Mouse (Mus musculus): Measurements from ENCODE around the gene Icosl. TPM values are rescaled to one million over a fixed set of nuclear protein-coding genes. Genes with fewer than 3 reads are reported as not detected.
"Not testable (repeated sequence)": the region's sequence is repeated elsewhere in the genome, so short reads cannot be mapped to it uniquely, and the experiment has no call there.

The Icosl gene
- total RNA-seq (2021), result 1 to 10 TPM; 2.0 to 2.3 TPM
- long read RNA-seq, experiment 1, partial matches to known transcripts, result 2 of 3 reads
- long read RNA-seq, experiment 1, other reads (novel, unspliced or antisense), result 0 of 3 reads
- long read RNA-seq, experiment 2, partial matches to known transcripts, result 0 of 1 reads
- long read RNA-seq, experiment 2, other reads (novel, unspliced or antisense), result 0 of 1 reads

GRCm38 (mm10) chr10:78069101-78070011 is at the start of gene Icosl:
Gene Icosl, plus strand, starts transcription at chr10:78069302.
- peak; percentile 72 for DNase-seq

- DNase-seq, result not testable (repeated sequence)
These were observed 49.1 kb upstream of the Icosl start for GRCm38 (mm10) chr10:78019984-78020383.

- DNase-seq, result not testable (repeated sequence)
These were observed 43.6 kb upstream of the Icosl start for GRCm38 (mm10) chr10:78025453-78025852.

- peak; percentile 74 for DNase-seq
These were observed 41.0 kb upstream of the Icosl start for GRCm38 (mm10) chr10:78028129-78028528.

DNA sequence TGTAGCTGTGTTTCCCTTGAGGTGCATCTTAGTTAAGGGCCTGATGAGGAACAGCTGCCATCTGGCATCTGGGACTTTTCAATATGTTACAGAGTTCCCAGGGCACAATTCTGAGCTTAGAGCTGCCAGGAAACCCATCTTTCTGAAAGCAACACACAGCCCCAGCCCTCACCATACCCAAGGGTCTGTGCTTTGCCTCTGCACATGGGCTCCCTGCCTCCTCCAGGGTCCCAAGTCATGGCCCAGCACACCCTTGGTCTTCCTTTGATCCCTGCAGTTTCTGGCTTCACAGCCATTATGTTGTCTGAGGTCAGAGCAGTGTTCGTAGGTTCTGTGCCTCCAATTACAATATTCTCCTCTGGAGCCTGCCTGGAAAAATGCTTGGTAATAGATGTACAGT is 40.0 kb upstream of the Icosl start:
- DNase-seq, result no peak

- no peak for DNase-seq
These were observed 37.1 kb upstream of the Icosl start for GRCm38 (mm10) chr10:78031987-78032386.

DNA sequence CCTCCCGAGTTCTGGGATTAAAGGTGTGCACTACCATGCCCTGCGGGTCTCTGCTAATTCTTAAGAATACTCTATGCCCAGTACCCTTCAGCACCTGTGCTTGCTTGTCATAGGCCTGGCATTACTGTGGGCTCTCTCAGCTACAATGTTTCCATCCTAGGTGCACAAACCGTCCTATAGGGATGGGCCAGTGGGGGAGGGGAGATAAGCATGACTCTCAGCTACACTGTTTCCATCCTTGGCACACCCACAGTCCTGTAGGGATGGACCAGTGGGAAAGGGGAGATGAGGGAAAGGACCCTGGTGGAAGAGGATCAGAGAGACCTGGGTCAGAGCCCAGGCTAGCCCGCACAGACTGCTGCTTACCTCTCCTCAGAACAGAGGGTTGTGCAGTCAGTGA is 32.0 kb upstream of the Icosl start:
- DNase-seq, result no peak

GRCm38 (mm10) chr10:78041647-78042046 is 27.5 kb upstream of the Icosl start, which contains the start of gene Dnmt3l:
Gene Dnmt3l, plus strand, starts transcription at chr10:78041947.
- DNase-seq, result no peak

GRCm38 (mm10) chr10:78042096-78042495 is 27.0 kb upstream of the Icosl start:
- DNase-seq, result no peak

DNA sequence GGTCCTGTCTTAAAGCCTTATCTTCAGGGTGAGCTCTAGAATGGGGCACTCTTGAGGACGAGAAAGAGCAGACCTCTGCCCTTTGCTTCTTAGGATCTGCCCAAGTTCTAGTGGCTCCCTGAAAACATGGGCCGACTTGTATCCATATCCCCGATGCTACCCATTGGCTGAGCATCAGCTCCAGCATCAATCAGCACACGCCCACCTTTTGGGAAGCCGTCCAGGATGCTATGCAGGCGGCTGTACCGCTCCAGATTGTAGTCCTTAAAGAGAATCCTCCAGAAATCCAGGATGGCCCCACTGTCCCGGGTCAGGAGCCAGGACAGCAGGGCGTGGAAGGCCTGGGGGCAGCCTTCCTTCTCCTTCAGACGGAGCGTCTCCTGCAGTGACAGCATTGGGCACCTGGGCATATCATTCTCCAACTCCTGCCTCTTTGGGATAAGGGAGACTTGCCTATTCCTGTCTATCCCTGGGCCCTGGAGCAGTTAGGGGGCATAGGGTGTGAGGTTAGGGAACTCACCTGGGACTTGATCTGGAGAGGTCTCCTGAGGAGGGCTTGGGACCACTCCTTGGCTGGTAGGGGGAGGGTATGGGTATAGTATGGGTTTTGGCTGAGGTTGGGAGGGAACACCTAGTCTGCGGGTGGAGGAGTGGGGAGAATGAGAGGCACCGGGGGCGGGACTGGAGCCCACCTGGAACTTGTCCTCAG is 26.3 kb upstream of the Icosl start:
- no peak for DNase-seq

- peak; percentile 60 for DNase-seq
These were observed 25.7 kb upstream of the Icosl start, which contains the start of gene Aire for GRCm38 (mm10) chr10:78043406-78043836. Gene Aire, minus strand, starts transcription at chr10:78043610.

GRCm38 (mm10) chr10:78044531-78044930 is 24.6 kb upstream of the Icosl start:
- no peak for DNase-seq

GRCm38 (mm10) chr10:78046388-78046787 is 22.7 kb upstream of the Icosl start:
- DNase-seq, result no peak

- DNase-seq, result no peak
These were observed 20.9 kb upstream of the Icosl start for GRCm38 (mm10) chr10:78048061-78048730.

GRCm38 (mm10) chr10:78049519-78050035 is 19.5 kb upstream of the Icosl start:
- no peak for DNase-seq

DNA sequence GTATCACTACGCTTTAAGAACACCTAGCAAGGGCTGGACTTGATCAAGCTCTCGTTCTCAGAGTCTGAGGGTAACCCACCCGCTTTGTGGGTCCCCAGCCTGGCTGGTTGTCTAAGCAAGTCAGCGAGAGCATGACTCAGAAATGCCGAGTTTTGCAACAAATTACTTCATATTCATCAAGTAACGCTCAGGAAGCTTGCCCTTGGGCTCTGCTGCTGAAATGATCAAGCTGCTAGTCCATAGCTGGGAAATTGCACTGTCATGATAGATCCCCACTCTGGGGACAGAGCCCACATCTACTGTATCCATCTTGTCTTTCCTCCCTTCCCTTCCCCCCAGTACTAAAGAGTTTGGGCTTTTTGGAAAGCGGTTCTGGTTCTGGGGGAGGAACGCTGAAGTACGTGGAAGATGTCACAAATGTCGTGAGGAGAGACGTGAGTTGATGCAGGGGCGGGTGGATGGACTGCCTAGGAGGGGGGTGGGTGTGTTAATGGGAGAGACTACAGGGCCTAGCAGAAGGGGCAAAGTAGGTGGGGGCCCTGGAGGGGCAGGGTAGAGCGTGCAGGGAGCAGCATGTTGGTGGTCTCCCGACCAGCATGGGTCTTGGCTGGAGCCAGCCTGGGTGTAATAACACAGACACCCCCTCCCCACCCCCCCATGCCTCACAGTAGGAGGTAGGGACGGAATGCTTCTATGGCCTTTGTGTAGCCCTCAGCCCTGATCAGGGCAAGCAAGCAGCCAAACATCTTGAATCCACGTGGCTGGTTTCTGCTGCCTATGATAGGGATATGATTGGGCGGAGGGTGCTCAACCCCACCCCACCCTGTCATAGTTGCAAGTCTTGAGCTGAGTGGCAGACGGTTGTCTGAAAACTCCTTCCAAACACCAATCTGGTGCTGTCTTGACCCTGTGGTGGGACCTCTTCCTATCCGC is 14.2 kb upstream of the Icosl start:
- no peak for DNase-seq

- no peak for DNase-seq
These were observed 12.0 kb upstream of the Icosl start for GRCm38 (mm10) chr10:78057056-78057455.

DNA sequence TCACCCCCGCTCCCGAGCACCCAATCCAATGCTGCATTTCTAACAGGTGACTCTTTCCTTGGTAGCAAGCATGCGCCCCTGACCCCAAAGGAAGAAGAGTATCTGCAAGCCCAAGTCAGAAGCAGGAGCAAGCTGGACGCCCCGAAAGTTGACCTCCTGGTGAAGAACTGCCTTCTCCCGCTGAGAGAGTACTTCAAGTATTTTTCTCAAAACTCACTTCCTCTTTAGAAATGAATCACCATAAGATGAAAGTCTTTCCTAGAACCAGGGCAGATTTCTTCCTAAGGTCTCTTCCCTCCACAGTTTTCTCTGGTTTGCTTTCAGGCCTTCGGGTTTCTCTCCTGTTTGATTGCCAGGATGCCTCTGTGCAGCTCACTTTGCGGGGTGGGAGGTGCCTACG is 6.0 kb upstream of the Icosl start:
- DNase-seq, result no peak

DNA sequence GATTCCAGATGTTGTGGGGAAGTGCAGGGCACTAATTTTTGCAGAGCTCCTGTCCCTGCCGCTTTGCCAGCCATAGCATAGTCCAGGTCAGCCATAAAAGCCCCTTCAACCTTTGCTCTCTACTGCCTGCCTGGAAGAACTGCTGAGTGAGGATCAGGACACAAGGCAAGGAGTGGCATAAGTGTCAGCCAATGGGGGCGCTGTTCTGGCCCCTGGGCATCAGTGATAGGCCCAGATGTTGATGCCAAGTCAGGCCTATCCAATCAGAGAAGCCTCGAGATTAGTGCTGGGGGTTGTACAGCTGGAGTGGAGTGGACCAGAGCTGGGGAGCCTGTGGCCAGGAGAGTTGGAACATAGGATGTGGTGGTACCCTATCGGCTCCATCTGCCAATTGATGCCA is 1.9 kb upstream of the Icosl start:
- no peak for DNase-seq

- no peak for DNase-seq
These were observed 561 bp upstream of the Icosl start for GRCm38 (mm10) chr10:78068541-78068940.

- DNase-seq, result no peak
These were observed 5.0 kb downstream of the Icosl start for GRCm38 (mm10) chr10:78074151-78074550.

Measured in gastrocnemius, postnatal 10 days (tissue).